Mouse (Mus musculus): ENCODE results near the gene Gal3st3. TPM values are rescaled to one million over a fixed set of nuclear protein-coding genes. Genes with fewer than 3 reads are reported as not detected.

Gal3st3 gene
- polyA plus RNA-seq (2012; fragmentation: generic; extraction: Trizol) = under 1 TPM; 0.01 to 0.04 TPM

DNA sequence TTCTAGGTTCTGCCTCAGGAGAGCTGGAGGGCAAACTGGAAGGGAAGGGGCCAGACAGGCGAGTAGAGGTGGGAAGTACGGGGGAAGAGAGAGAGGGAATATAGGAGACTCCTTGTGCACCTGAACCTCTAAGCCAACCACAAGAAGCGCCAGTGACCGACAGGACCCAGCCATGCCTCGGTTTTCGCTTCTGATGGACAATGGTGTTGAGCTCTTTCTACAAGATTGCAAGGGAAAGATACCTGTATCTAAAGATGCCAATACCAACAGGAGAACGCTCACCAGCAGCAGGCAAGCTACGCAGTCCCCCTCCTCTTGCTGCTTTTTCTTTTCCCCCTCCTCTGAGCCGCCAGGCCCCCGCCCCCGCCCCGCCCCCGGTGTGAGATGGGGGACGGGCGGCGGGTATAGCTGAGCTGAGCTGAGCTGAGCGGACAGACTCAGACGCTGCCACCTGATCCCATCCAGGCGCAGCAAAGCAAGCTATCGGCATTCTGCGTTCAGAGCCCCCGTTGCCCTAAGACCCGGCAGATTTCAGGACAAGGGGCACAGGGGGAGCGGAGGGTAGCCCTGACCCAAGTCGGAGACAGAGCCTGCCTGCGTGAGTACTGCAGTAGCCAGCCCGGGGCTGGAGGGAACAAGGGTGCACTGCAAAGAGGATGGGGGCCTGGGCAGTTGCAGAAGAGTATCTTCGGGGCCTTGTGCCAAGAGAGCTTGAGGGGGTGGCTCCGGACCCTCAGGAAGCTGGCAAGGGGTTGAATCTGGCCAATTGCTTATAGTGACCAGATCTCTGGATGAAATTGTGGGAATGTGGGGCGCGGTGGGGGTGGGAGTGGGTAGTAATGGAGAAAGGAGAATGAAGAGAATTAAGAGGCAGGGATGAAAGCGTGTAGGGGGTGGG lies at the start of gene Gal3st3:
TSS of gene Gal3st3 (plus strand) at position 429 of the 898 bp plus-strand sequence.

DNA sequence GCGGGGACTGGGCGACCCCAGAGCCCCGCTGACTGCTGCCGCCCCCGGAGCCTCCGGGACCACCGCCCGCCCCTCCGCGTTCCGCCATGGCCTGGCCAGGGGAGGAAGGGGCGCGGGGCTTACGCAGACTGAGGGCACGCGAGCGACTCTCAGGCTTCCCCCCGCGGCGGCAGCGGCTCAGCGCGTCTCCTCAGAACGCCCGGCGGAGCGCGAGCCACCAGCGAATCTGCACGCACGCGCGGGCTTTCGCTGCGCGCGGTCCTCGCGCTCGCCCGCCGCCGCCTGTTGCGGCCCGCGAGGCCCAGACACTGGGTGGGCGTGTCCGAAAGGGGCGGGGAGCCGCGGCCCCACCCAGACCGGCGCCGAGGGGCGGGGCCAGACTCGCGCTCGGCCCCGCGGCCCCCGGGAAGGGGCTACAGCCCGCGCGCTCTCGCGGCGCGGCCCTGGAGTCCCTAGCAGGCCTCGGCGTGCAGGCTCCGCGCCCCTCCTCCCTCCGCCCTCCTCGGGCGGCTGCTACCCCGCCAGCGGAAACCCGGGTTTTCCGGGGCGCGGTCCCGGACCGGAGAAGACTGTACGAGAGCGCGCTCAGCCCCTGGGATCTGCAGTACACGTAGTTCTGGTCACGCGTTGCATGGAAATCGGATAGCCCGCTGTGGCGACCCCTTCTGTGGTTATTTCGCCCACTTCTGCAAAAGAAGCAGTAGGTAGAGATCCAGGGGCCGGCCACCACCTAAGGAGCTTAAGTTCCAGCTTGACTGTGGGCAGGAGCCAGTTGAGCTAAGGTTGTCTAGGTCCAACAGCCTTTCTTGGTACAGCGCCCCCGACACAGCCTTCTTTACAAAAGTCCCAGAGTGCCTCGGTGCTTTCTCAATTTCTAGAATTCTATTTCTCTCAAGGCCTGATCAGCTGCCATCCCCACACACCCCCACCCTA lies 25.1 kb upstream of the Gal3st3 start, which contains the start of gene Pacs1:
TSS of gene Pacs1 (minus strand) at position 319 of the 933 bp plus-strand sequence.

DNA sequence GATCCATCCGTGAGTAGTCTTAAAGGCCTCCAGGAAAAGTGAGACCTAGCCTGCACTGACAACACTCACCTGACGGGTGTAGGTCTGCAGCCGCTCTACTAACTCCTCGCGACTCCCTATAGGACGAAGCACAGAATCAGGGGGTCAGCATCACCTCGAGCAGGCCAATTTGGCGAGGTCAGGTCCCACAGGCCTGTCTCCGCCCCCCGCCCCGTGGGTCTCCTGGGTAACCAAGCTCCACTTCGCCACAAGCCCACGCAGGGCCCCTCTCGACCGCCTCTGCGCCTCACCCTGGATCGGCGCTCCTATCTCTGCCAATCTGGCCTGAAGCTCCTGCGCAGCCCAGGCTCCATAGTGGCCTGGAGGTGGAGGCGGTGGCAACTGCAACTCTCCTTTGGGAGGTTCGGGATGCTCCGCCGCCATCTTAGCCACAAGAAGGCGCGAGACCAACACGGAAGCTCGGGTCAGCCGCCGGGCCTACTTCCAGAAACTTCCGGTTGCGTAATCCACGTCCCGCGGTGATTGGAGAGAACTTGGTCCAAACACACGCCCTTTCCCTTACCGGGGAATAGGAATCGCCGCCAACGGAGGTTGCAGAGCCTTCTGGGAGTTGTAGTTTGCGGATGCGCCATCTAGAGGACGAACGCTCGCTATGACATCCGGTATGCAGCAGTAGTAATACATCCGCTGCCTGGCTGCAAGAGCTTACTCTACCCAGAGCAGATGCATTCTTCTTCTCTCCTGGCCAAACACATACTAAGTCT lies 3.0 kb upstream of the Gal3st3 start, which contains the start of gene Sf3b2:
TSS of gene Sf3b2 (minus strand) at position 484 of the 764 bp plus-strand sequence.

DNA sequence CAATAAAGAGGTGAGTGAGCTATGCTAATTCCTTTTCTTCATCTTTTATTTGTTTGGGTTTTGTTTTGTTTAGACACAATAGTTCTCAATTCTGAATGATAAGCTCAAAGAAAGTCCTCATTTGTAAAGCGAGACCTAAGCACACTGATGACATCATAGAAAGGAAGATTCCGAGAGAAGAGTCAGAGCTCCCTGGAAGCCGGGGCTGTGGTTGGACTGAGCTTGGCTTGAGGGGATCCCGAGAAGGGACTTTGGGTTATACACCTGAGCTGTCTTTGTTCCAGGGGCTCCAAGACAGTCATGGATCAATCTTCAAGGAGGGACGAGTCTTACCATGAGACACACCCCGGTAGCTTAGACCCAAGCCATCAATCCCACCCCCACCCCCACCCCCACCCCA lies 37.3 kb downstream of the Gal3st3 start, which contains the start of gene Catsper1:
TSS of gene Catsper1 (plus strand) at position 301 of the 400 bp plus-strand sequence.

DNA sequence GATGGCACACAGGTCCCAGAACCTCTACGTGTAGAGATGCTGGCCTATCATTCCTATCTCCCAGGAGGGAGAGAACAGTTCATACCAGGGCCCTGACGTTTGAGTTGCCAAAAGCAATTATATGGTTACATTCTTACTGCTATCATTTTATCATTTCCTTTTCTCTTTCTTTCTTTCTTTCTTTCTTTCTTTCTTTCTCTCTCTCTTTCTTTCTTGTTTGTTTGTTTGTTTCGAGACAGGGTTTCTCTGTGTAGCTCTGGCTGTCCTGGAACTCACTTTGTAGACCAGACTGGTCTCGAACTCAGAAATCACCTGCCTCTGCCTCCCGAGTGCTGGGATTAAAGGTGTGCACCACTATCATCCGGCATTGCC lies 51.4 kb downstream of the Gal3st3 start, which contains the start of gene Cst6:
TSS of gene Cst6 (minus strand) at position 73 of the 372 bp plus-strand sequence.

Other genes starting within 250 kb of the Gal3st3 start
- gene Rin1, start 247.8 kb upstream of the Gal3st3 start, polyA plus RNA-seq (2012; fragmentation: generic; extraction: Trizol) = 10 to 100 TPM; 14.9 to 21.8 TPM
- 100 to 1,000 TPM; 106 to 492 TPM for gene Cd248, start 230.3 kb upstream of the Gal3st3 start, polyA plus RNA-seq (2012; fragmentation: generic; extraction: Trizol)
- gene Tmem151a, start 212.8 kb upstream of the Gal3st3 start, polyA plus RNA-seq (2012; fragmentation: generic; extraction: Trizol) = 1 to 10 TPM; 3.1 to 4.6 TPM
- gene Yif1a, start 209.8 kb upstream of the Gal3st3 start, polyA plus RNA-seq (2012; fragmentation: generic; extraction: Trizol) = 100 to 1,000 TPM; 137 to 166 TPM
- 10 to 100 TPM in 1 of 2 experiments, 1 to 10 TPM in 1; 2.5 to 10.3 TPM for gene Cnih2, start 199.8 kb upstream of the Gal3st3 start, polyA plus RNA-seq (2012; fragmentation: generic; extraction: Trizol)
- 100 to 1,000 TPM; 192 to 232 TPM for gene Rab1b, start 191.3 kb upstream of the Gal3st3 start, polyA plus RNA-seq (2012; fragmentation: generic; extraction: Trizol)
- gene Klc2, start 179.8 kb upstream of the Gal3st3 start, polyA plus RNA-seq (2012; fragmentation: generic; extraction: Trizol) = 10 to 100 TPM; 16.7 to 20.6 TPM
- 10 to 100 TPM in 1 of 2 experiments, 1 to 10 TPM in 1; 7.7 to 24.1 TPM for gene Pacs1, start 25.2 kb upstream of the Gal3st3 start, polyA plus RNA-seq (2012; fragmentation: generic; extraction: Trizol)
- 100 to 1,000 TPM; 155 to 206 TPM for gene Sf3b2, start 2.9 kb upstream of the Gal3st3 start, polyA plus RNA-seq (2012; fragmentation: generic; extraction: Trizol)
- under 1 TPM in 1 of 2 experiments, not detected in 1; 0.01 TPM for gene Catsper1, start 37.4 kb downstream of the Gal3st3 start, polyA plus RNA-seq (2012; fragmentation: generic; extraction: Trizol)
- 10 to 100 TPM; 13.3 to 17.5 TPM for gene Cst6, start 51.2 kb downstream of the Gal3st3 start, polyA plus RNA-seq (2012; fragmentation: generic; extraction: Trizol)
- gene Eif1ad, start 68.4 kb downstream of the Gal3st3 start, polyA plus RNA-seq (2012; fragmentation: generic; extraction: Trizol) = 10 to 100 TPM; 19.7 to 31.1 TPM
- 100 to 1,000 TPM; 410 to 751 TPM for gene Banf1, start 68.8 kb downstream of the Gal3st3 start, polyA plus RNA-seq (2012; fragmentation: generic; extraction: Trizol)
- 100 to 1,000 TPM in 1 of 2 experiments, 10 to 100 TPM in 1; 90.8 to 138 TPM for gene Sart1, start 90.4 kb downstream of the Gal3st3 start, polyA plus RNA-seq (2012; fragmentation: generic; extraction: Trizol)
- under 1 TPM; 0.15 to 0.57 TPM for gene Tsga10ip, start 104.2 kb downstream of the Gal3st3 start, polyA plus RNA-seq (2012; fragmentation: generic; extraction: Trizol)
- gene Drap1, start 126.6 kb downstream of the Gal3st3 start, polyA plus RNA-seq (2012; fragmentation: generic; extraction: Trizol) = 100 to 1,000 TPM; 562 to 812 TPM
- gene AI837181, start 126.8 kb downstream of the Gal3st3 start, polyA plus RNA-seq (2012; fragmentation: generic; extraction: Trizol) = 100 to 1,000 TPM; 130 to 150 TPM
- gene Fosl1, start 149.2 kb downstream of the Gal3st3 start, polyA plus RNA-seq (2012; fragmentation: generic; extraction: Trizol) = 10 to 100 TPM; 12.6 to 75.6 TPM
- gene Ccdc85b, start 159.6 kb downstream of the Gal3st3 start, polyA plus RNA-seq (2012; fragmentation: generic; extraction: Trizol) = 10 to 100 TPM; 19.1 to 30.2 TPM
- gene Fibp, start 162.3 kb downstream of the Gal3st3 start, polyA plus RNA-seq (2012; fragmentation: generic; extraction: Trizol) = 10 to 100 TPM; 64.4 to 74.0 TPM
- gene Ctsw, start 170.2 kb downstream of the Gal3st3 start, polyA plus RNA-seq (2012; fragmentation: generic; extraction: Trizol) = 1 to 10 TPM in 1 of 2 experiments, under 1 TPM in 1; 0.12 to 1.7 TPM
- gene Efemp2, start 175.6 kb downstream of the Gal3st3 start, polyA plus RNA-seq (2012; fragmentation: generic; extraction: Trizol) = 100 to 1,000 TPM; 126 to 239 TPM
- gene Mus81, start 190.1 kb downstream of the Gal3st3 start, polyA plus RNA-seq (2012; fragmentation: generic; extraction: Trizol) = 10 to 100 TPM; 60.9 to 64.0 TPM
- 1,000 to 10,000 TPM; 1,421 to 2,469 TPM for gene Cfl1, start 192.1 kb downstream of the Gal3st3 start, polyA plus RNA-seq (2012; fragmentation: generic; extraction: Trizol)
- gene 1700020D05Rik, start 205.5 kb downstream of the Gal3st3 start, polyA plus RNA-seq (2012; fragmentation: generic; extraction: Trizol) = under 1 TPM; 0.05 to 0.50 TPM
- 1 to 10 TPM; 1.8 to 8.4 TPM for gene Snx32, start 212.2 kb downstream of the Gal3st3 start, polyA plus RNA-seq (2012; fragmentation: generic; extraction: Trizol)

All from C3H10T1/2 (cell line).